Mouse (Mus musculus) B cell, adult 2 months (primary cell): Measurements from ENCODE around the gene Rapgef5.

Experiments used
- DNase-seq, 2 experiments: peaks; one replicate each; pipeline ENCODE4 v3.0.0; 2022

The Rapgef5 gene

GRCm38 (mm10) chr12:117533176-117534086 is 17.2 kb downstream of the Rapgef5 start:
- DNase-seq = peak; percentile 56 to 64

- peak; percentile 64 to 69 for DNase-seq
Observed at GRCm38 (mm10) chr12:117534087-117534751, 17.9 kb downstream of the Rapgef5 start.

GRCm38 (mm10) chr12:117540352-117540751 is 24.1 kb downstream of the Rapgef5 start:
- no peak for DNase-seq

GRCm38 (mm10) chr12:117545277-117545676 is 29.0 kb downstream of the Rapgef5 start:
- DNase-seq = no peak

- DNase-seq = no peak
Observed at GRCm38 (mm10) chr12:117553353-117553752, 37.1 kb downstream of the Rapgef5 start.

- DNase-seq = no peak
Observed at GRCm38 (mm10) chr12:117554612-117555063, 38.4 kb downstream of the Rapgef5 start.

- DNase-seq = peak; percentile 57 to 64
Observed at GRCm38 (mm10) chr12:117560450-117560849, 44.2 kb downstream of the Rapgef5 start.

- no peak for DNase-seq
Observed at GRCm38 (mm10) chr12:117561411-117562059, 45.3 kb downstream of the Rapgef5 start.

- DNase-seq = no peak
Observed at GRCm38 (mm10) chr12:117562085-117562484, 45.8 kb downstream of the Rapgef5 start.

- no peak for DNase-seq
Observed at GRCm38 (mm10) chr12:117563859-117564258, 47.6 kb downstream of the Rapgef5 start.

GRCm38 (mm10) chr12:117566298-117566697 is 50.0 kb downstream of the Rapgef5 start:
- peak; percentile 60 to 61 for DNase-seq

GRCm38 (mm10) chr12:117569671-117570070 is 53.4 kb downstream of the Rapgef5 start:
- no peak for DNase-seq

- DNase-seq = no peak
Observed at GRCm38 (mm10) chr12:117584256-117584655, 68.0 kb downstream of the Rapgef5 start.

- no peak for DNase-seq
Observed at GRCm38 (mm10) chr12:117585390-117585789, 69.1 kb downstream of the Rapgef5 start.

- peak; percentile 84 to 87 for DNase-seq
Observed at GRCm38 (mm10) chr12:117586124-117586523, 69.8 kb downstream of the Rapgef5 start.

- no peak for DNase-seq
Observed at GRCm38 (mm10) chr12:117589186-117589585, 72.9 kb downstream of the Rapgef5 start.

- no peak for DNase-seq
Observed at GRCm38 (mm10) chr12:117592019-117592418, 75.7 kb downstream of the Rapgef5 start.

- no peak for DNase-seq
Observed at GRCm38 (mm10) chr12:117592583-117592982, 76.3 kb downstream of the Rapgef5 start.

- no peak for DNase-seq
Observed at GRCm38 (mm10) chr12:117595179-117595578, 78.9 kb downstream of the Rapgef5 start.

- DNase-seq = no peak
Observed at GRCm38 (mm10) chr12:117598190-117598589, 81.9 kb downstream of the Rapgef5 start.

GRCm38 (mm10) chr12:117605966-117606365 is 89.7 kb downstream of the Rapgef5 start:
- DNase-seq = no peak

GRCm38 (mm10) chr12:117612715-117613114 is 96.4 kb downstream of the Rapgef5 start:
- DNase-seq = no peak

- DNase-seq = no peak
Observed at GRCm38 (mm10) chr12:117619523-117620023, 103.3 kb downstream of the Rapgef5 start.
